ENCODE assay signal across 20 mouse cellular contexts in genomic region chr1:62718750-62719149, GRCm38 (mm10). TPM values are rescaled to one million over a fixed set of nuclear protein-coding genes. Genes with fewer than 3 reads are reported as not detected.
DNase-seq lines count a peak whose midpoint lies in the region; ATAC-seq and TF ChIP-seq lines count a peak whose summit lies in the region.
"Had no signal": no experiment of that assay in that cellular context is flagged by ENCODE, and none has a peak within 500 bp of the region (broad histone marks: within the 10 kb centered on the region; RNA-seq: fewer than 3 reads in every experiment).

No protein-coding gene starts in this region.

- peaks cover 3% of the 10 kb centered on the region; the same call in 1 of the 2 replicates for H3K79me2 ChIP-seq in heart, adult 2 months (replicated peaks; ENCODE audit: control insufficient read depth, insufficient read depth, low read length)
- H3K79me2 ChIP-seq in myocyte (ENCODE audit: control insufficient read depth, insufficient read depth) = peaks cover 37% of the 10 kb centered on the region

- H3K4me2 ChIP-seq in myocyte (ENCODE audit: low read depth) = peak overlapping the region; percentile 60
- H3K4me2 ChIP-seq in intestine, embryonic 16.5 days (ENCODE audit: low read depth, low read length) = no peak overlapping the region
- H3K4me2 ChIP-seq: liver, embryonic 11.5 days had no signal

- H3K4me1 ChIP-seq in heart, adult 2 months (ENCODE audit: control insufficient read depth, insufficient read depth, low read length) = peaks cover 27% of the 10 kb centered on the region
- peaks cover 80% of the 10 kb centered on the region for H3K4me1 ChIP-seq in bone marrow macrophage, adult 2 months (ENCODE audit: control insufficient read depth, insufficient read depth, low read length)
- H3K4me1 ChIP-seq in intestine, embryonic 16.5 days (ENCODE audit: control insufficient read depth, insufficient read depth, low read length) = peaks cover 15% of the 10 kb centered on the region

- H3K9me3 ChIP-seq in intestine, embryonic 16.5 days (ENCODE audit: control insufficient read depth, low read length) = no peaks in the 10 kb centered on the region

- H3K36me3 ChIP-seq in heart, adult 2 months (ENCODE audit: control insufficient read depth, insufficient read depth, low read length) = peaks cover 27% of the 10 kb centered on the region
- peaks cover 7% of the 10 kb centered on the region for H3K36me3 ChIP-seq in myocyte (ENCODE audit: control insufficient read depth, insufficient read depth)
- H3K36me3 ChIP-seq in intestine, embryonic 16.5 days (ENCODE audit: control insufficient read depth, insufficient read depth, low read length) = no peaks in the 10 kb centered on the region

- ATAC-seq in intestine, embryonic 16.5 days = no peak
- ATAC-seq: Patski had no signal

- no peak for TF ChIP-seq CTCF in heart, adult 2 months (IDR thresholded peaks at IDR 0.05)
- no peak for TF ChIP-seq CTCF in bone marrow macrophage, adult 2 months (IDR thresholded peaks at IDR 0.05; ENCODE audit: low read depth, low read length)

- no peak overlapping the region for H3K4me3 ChIP-seq in heart, adult 2 months
- no peak overlapping the region for H3K4me3 ChIP-seq in bone marrow macrophage, adult 2 months (ENCODE audit: insufficient read depth, low read length)
- no peak overlapping the region for H3K4me3 ChIP-seq in myocyte
- no peak overlapping the region for H3K4me3 ChIP-seq in intestine, embryonic 16.5 days (ENCODE audit: low read length)
- H3K4me3 ChIP-seq: megakaryocyte, embryonic 14.5 days had no signal

- 41% methylated on average over 8 of the region's 8 CpGs for WGBS in heart, adult 2 months
- WGBS in intestine, embryonic 16.5 days = 65% methylated on average over 8 of the region's 8 CpGs

- H3ac ChIP-seq in myocyte (ENCODE audit: control insufficient read depth, insufficient read length) = no peak overlapping the region

- H3K9ac ChIP-seq in heart, adult 2 months (ENCODE audit: low read depth, low read length) = peak overlapping the region; percentile 18; the same call in 1 of the 2 replicates
- H3K9ac ChIP-seq in intestine, embryonic 16.5 days (ENCODE audit: low read depth, low read length) = no peak overlapping the region

- H3K27me3 ChIP-seq in heart, adult 2 months (ENCODE audit: control insufficient read depth, insufficient read depth, low read length) = no peaks in the 10 kb centered on the region
- no peaks in the 10 kb centered on the region for H3K27me3 ChIP-seq in myocyte (ENCODE audit: control insufficient read depth, insufficient read depth, insufficient read length)
- H3K27me3 ChIP-seq in intestine, embryonic 16.5 days (replicated peaks; ENCODE audit: control insufficient read depth, insufficient read depth, low read length) = no peaks in the 10 kb centered on the region
- H3K27me3 ChIP-seq: Patski had no signal

- H3K27ac ChIP-seq in heart, adult 2 months = peak overlapping the region; percentile 68
- H3K27ac ChIP-seq in bone marrow macrophage, adult 2 months (ENCODE audit: insufficient read depth, low read depth, low read length) = peak overlapping the region; percentile 99
- no peak overlapping the region for H3K27ac ChIP-seq in intestine, embryonic 16.5 days (ENCODE audit: low read length)

- TF ChIP-seq EP300 in heart, adult 2 months (IDR thresholded peaks at IDR 0.05; ENCODE audit: insufficient read depth, low read depth, low read length) = no peak

- intact Hi-C loops in heart, adult 2 months (cut with DNase I) = loop anchor here (2.0 kb wide), 1 partner anchor 14 kb away; no protein-coding TSS in a partner anchor

- peak in 1 of 2 experiments; percentile 14 for DNase-seq in heart, adult 2 months
- DNase-seq in heart, adult 8-10 months (ENCODE audit: low spot score) = no peak
- peak; percentile 12 for DNase-seq in kidney, postnatal 10 days
- DNase-seq in kidney, adult 9 months = no peak
- no peak for DNase-seq in urinary bladder, postnatal 25 days (ENCODE audit: low spot score)
- DNase-seq: adrenal gland, adult 8-10 months; cerebellum, adult 9-11 months; heart, postnatal 10 days; kidney, adult 8-10 months; left cerebral cortex, postnatal 4 days; lung, adult 18-20 months; lung, postnatal 14 days; midbrain, embryonic 14.5 days; right cerebral cortex, postnatal 4 days had no signal

- TF ChIP-seq POLR2A in heart, adult 2 months (IDR thresholded peaks at IDR 0.05; ENCODE audit: insufficient read depth, low read depth, low read length) = no peak
- no peak for TF ChIP-seq POLR2A in bone marrow macrophage, adult 2 months (IDR thresholded peaks at IDR 0.05; ENCODE audit: borderline replicate concordance, low read depth, low read length)
- TF ChIP-seq POLR2A in myocyte (IDR thresholded peaks at IDR 0.05; ENCODE audit: insufficient read length, low read depth) = no peak

TF ChIP-seq in myocyte, 11 proteins besides CTCF, POLR2A, EP300 and RAD21:
- no peak for TF ChIP-seq MAX (IDR thresholded peaks at IDR 0.05; ENCODE audit: low read depth)
- no peak for TF ChIP-seq MYOG (IDR thresholded peaks at IDR 0.05; ENCODE audit: control insufficient read depth in 1 of 3, insufficient read depth in 1 of 3, insufficient read length in 2 of 3, low read depth in 2 of 3)
- no peak for TF ChIP-seq CEBPB (IDR thresholded peaks at IDR 0.05; ENCODE audit: insufficient read depth, poor library complexity, severe bottlenecking)
- no peak for TF ChIP-seq MYOD1 (IDR thresholded peaks at IDR 0.05; ENCODE audit: control insufficient read depth in 1 of 3, insufficient read length in 2 of 3, low read depth in 2 of 3)
- TF ChIP-seq E2F4 (IDR thresholded peaks at IDR 0.05; ENCODE audit: insufficient read depth) = no peak

RNA-seq across cellular contexts. Expression of gene Nrp2, which starts 15.7 kb away (rescaled TPM):
- 10 to 100 TPM; 20.7 to 29.6 TPM for total RNA-seq in heart, adult 2 months (2021)
- 15.6 and 24.2 TPM in 2 replicates for polyA plus RNA-seq in heart, adult 2 months (2012; rRNA removed)
- total RNA-seq in heart, adult 8-10 months (2022) = 10 to 100 TPM; 13.2 to 30.0 (median 26.7) TPM
- 86.4 and 97.2 TPM in 2 replicates for polyA plus RNA-seq in bone marrow macrophage, adult 2 months (2012; ENCODE audit: insufficient read depth, insufficient read length, missing spikeins)
- polyA plus RNA-seq in myocyte (2012; fragmentation: generic; extraction: Trizol) = 18.3 TPM
- polyA plus RNA-seq in intestine, embryonic 16.5 days (2015; fragmentation: Nextera tagmentation; extraction: Ambion mirVana) = 23.0 and 23.7 TPM in 2 replicates
